Mouse (Mus musculus) embryonic fibroblast, embryonic 13.5 days (primary cell): Measurements from ENCODE around the gene Jph4. TPM values are rescaled to one million over a fixed set of nuclear protein-coding genes. Genes with fewer than 3 reads are reported as not detected.

Experiments used
- H3K27ac ChIP-seq: 2 replicates; pipeline ENCODE4 v1.5.1; 2012; ENCODE audit warnings: low read length, control low read depth, inconsistent platforms; ENCODE audit not compliant: insufficient read depth
- H3K4me1 ChIP-seq: 2 replicates; pipeline ENCODE4 v1.6.1; 2011; ENCODE audit warnings: low read length; ENCODE audit not compliant: control insufficient read depth, insufficient read depth
- H3K4me3 ChIP-seq: 2 replicates; pipeline ENCODE4 v1.5.1; 2011; ENCODE audit warnings: mild to moderate bottlenecking, control low read depth, low read length; ENCODE audit not compliant: insufficient read depth
- CTCF ChIP-seq: IDR thresholded peaks from 2 replicates; pipeline ENCODE4 v1.5.1; 2011; ENCODE audit warnings: mild to moderate bottlenecking, control low read depth, low read length, moderate library complexity, borderline replicate concordance; ENCODE audit not compliant: insufficient read depth
- POLR2A ChIP-seq: IDR thresholded peaks from 2 replicates; pipeline ENCODE4 v1.6.1; 2011; ENCODE audit warnings: low read depth, mild to moderate bottlenecking, control low read depth, low read length, moderate library complexity
- polyA plus RNA-seq: library from polyadenylated mRNA; stranded (reverse); fragments of >200 nt; gene quantifications from 2 replicates; pipeline ENCODE4 v1.2.4, GENCODE M21; 2011; ENCODE audit warnings: low read depth; ENCODE audit not compliant: missing spikeins, insufficient read length

The Jph4 gene
- polyA plus RNA-seq, 1 experiment, result 1.6 TPM

DNA sequence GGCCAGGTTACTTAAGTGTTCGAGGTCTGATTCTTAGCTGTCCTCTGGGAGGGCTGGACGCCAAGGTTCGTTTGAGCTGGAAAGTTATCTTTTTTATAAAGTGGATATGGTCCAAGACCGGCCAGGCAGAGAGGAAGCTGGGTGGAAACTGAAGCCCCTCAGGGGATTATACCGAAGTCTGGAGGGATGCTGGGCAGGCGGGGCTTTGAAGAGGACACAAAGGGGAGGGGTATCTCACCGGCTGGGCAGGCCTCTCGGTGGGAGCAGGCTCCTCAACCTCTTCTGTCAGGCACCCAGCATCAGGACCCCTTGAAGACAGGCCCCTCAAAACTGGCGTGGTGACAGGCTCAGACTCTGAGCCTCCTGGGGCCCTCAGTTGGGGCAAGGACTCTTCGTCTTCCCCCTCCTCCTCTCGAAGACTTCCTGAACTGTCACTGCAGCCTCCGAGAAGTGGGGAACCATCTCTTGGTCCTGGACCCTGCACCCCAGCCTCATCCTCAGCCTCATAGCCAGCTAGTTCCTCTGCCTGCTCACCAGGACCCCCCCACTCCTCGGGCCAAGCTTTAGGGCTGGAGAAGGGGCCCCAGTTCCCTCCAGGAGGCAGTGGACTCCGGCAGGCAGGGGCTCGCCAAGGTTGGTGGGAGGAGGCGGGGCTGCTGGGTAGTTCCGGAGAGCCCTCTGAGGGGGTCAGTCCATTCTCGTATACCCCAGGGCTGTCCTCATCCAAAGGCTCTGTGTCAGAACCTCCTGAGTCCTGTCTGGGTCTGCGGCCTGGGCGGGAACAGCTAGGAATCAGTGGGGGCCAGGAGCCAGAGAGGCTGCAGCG, 7.5 kb downstream of the Jph4 start:
- no peaks in the 10 kb centered on the region; the same call in 1 of the 2 replicates for H3K4me1 ChIP-seq
- no peak overlapping the region for H3K4me3 ChIP-seq
- no peak overlapping the region for H3K27ac ChIP-seq
- TF ChIP-seq POLR2A, result no peak
- no peak for TF ChIP-seq CTCF

DNA sequence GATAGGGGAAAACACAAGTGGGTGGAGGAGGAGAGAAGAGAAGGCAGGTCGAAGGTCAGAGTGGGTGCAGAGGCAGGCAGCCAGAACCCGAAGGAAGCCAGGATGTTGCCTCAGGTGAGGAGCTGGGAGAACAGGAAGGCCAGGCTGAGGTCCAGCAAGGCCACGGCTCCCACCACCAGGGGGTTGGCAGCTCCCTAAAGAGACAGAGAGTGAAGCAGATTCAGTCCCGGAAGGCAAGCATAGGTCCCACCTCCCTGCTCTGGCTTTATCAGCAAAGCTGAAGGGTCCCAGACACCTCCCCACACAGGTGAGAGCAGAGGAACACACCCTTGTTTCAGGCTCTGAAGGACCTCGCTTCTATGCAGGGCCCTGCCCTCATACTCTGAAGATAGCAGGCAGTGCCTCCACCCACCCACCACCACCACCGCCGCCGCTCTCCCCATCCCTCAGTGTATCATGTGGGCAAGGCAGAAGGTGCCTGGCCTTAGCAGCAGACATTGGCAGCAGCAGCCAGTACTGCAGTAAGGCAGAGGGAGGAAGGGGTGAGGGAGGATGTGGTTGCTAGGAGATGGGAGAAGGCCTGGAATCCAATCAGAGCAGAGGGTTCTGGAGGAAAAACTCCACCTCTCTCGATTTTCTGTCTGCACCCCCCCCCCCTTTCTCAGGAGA, 8.4 kb downstream of the Jph4 start:
- Histone ChIP-seq H3K27ac (no peak overlapping the region), H3K4me3 (no peak overlapping the region), H3K4me1 (no peaks in the 10 kb centered on the region)
- no peak for TF ChIP-seq CTCF
- TF ChIP-seq POLR2A, result no peak

DNA sequence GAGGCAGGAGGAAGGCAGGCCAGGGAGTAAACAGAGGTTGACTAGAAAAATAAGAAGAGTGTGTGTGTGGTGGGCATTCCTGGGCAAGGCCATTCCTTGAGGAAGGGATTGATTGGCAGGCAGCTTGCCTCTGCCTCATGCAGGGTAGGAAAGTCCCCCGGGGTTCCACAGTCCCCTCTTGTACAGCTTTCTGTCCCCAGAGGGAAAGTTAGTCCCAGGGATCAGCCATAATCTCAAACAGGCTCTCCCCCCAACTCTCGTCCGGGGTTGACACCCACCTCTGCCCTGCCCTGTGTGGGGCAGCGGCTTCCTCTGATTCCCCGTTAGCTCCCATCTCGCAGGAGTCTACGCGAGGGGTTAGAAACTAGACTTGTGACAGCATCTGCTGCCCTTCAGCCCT, 9.7 kb downstream of the Jph4 start:
- Histone ChIP-seq H3K4me3 (no peak overlapping the region), H3K4me1 (no peaks in the 10 kb centered on the region), H3K27ac (no peak overlapping the region)
- TF ChIP-seq POLR2A (no peak), CTCF (no peak)

DNA sequence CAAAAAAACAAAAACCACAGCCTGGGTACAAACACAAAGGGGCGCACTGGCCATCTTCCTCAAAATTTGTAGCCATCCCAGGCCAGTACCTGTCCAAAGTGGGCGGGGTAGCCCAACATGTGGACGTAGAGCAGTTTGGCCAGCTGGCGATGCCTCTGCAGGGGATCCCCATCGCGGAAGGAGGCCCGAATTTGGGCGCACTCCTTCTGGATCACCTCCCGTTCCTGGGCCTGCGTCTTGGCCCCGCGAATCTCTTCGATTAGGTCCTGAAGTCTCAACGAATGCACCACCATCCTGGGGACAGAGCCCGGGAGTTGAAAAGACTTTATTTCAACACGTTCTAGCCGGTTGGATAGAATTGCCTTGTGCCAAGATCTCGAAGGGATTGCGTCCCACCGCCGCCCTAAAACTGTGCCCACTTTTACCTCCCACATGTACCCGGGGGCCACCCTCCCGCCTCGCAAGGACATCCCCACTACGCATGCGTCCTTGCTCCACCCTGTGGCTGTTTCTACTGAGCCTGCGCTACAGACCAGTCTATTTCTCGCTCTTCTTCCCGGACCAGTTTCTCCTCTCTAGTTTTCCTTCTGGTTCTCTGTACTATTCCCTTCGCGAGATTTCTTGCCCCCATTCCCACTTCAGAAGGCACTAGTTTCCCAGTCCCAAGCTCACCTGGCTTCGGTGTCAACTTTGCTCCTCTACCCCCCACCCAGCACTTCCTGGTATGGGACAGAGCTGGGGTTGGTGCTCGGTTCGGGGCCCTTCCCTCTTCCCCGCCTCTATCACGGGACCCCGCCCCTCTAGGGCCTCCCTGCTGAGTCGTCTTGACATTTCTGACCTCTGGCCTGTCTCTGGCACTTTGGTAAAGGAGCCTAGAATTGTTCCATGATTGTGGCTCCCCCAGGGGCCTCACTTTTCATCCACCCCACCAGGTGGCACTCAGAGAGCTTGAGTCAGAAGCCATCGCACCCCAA, 10.6 kb downstream of the Jph4 start, which contains the start of gene Ap1g2:
TSS of gene Ap1g2 (minus strand) at position 758 of the 974 bp plus-strand sequence.
- H3K4me1 ChIP-seq, result no peaks in the 10 kb centered on the region
- no peak within 1 kb of the TSS for H3K27ac ChIP-seq
- TF ChIP-seq POLR2A, result peak; percentile 84
- TF ChIP-seq CTCF, result no peak
- H3K4me3 ChIP-seq, result peak within 1 kb of the TSS; percentile 45

DNA sequence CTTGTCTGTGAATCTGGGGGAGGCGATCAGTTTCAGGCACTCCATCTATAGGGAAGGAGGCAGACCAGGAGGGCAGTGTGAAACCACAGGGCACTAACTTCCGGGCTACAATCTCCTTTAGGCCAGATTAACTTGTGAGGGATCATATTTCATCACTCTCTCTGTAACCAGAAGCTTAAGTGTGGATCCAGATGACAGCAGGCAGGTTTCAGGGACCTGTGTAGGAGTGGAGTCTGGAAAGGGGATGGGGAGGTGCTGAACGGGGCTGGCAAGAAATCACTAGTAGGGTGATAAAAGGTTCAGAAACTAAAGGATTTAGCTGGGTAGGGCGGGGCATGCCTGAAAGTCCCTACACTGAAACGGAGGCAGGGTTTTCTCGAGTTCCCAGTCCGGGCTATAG, 11.3 kb downstream of the Jph4 start:
- TF ChIP-seq CTCF (no peak), POLR2A (no peak; the same call in 1 of the 2 replicates)
- Histone ChIP-seq H3K4me1 (no peaks in the 10 kb centered on the region), H3K27ac (no peak overlapping the region), H3K4me3 (no peak overlapping the region)

DNA sequence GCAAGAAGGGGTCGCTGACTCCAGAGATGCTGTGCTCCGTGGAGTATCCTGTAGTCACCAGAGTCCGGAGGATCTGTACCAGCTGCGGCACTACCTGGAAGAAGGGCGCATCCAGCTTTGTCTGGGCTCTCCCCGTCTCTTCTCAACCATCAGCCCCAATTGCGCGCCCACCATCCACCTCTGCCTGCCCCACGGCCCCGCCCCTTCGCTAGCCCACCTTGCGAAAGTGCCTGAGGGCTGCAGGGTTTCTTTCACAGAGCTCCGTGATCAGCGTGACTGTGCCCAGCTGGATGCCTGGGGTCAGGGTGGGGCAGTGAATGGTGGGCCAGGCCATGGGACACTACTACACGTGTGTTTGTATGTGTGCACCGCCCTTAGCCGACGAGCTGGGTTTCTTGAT, 12.4 kb downstream of the Jph4 start:
- H3K4me1 ChIP-seq, result no peaks in the 10 kb centered on the region
- TF ChIP-seq CTCF, result no peak
- TF ChIP-seq POLR2A, result no peak
- no peak overlapping the region for H3K4me3 ChIP-seq

DNA sequence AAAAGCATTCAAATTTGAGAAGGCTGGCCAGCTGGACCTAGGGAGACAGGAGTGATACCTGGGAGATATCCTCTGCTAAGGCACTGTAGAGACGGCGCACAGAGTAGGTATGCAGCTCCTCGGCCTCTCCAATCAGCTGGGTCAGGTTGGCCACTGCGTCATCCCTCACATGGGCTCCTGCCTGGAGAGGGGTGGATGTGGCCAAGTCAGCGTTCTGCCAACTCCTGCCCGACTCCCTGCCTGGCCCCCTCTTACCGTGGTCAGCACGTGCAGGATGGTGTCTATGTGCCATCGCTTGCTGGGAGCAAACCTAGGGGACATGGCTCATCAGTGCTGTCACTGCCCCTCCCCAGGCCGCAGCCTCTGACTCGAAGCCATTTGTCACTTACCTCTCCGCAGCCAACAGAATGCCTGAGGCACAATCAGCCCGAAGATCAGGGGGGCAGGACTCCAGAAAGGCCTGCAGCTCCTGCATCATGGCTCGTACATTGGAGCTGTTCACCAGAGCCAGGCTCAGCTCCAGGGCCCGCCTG, 14.4 kb downstream of the Jph4 start:
- no peaks in the 10 kb centered on the region for H3K4me1 ChIP-seq
- TF ChIP-seq POLR2A, result no peak
- no peak for TF ChIP-seq CTCF
- H3K27ac ChIP-seq, result no peak overlapping the region
- H3K4me3 ChIP-seq, result no peak overlapping the region

More for the DNA sequence above, 12.4 kb downstream of the Jph4 start:
- no peak overlapping the region for H3K27ac ChIP-seq

DNA sequence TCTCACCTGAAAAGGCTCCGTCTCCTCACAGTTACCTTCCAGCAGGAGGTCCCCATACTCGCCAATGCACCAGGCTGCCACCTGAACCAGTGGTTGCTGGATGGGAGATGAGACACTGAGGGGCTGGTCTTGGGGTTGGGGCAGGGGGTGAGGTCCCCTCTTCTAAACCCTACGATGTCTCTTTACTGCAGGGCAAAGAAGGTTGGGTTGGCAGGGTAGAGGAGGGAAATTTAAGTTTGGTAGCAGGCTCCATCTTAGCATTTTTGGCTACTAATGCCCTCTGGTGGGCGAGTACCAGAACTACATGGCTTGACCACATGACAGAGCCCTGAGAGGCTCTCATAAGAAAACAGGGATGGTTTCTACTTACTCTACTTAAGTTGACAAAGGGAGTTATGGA, 15.1 kb downstream of the Jph4 start:
- no peak overlapping the region for H3K4me3 ChIP-seq
- TF ChIP-seq POLR2A (no peak), CTCF (peak; percentile 18; the same call in 1 of the 2 replicates)
- H3K4me1 ChIP-seq, result no peaks in the 10 kb centered on the region
- no peak overlapping the region for H3K27ac ChIP-seq

DNA sequence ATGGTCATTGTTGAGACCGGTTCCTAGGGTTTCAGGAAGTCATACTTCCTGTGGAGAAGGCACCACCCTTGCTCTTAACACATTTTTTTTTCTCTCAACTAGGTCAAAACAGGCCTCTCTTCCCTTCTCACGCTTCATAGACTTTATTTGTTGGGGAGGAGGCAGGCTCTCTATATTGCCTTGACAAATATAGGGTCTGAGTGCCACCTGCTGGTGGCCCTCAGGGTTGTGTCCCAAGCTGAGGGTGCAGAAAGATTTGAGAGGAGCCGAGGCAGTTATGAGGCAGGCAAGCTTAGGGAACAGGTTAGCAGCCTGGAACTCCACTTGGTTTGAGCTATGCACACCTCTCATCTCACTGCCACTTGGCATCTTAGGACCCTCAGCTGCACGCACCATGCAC, 18.7 kb downstream of the Jph4 start:
- Histone ChIP-seq H3K4me1 (no peaks in the 10 kb centered on the region), H3K27ac (no peak overlapping the region), H3K4me3 (no peak overlapping the region)
- TF ChIP-seq POLR2A, result no peak
- no peak for TF ChIP-seq CTCF

DNA sequence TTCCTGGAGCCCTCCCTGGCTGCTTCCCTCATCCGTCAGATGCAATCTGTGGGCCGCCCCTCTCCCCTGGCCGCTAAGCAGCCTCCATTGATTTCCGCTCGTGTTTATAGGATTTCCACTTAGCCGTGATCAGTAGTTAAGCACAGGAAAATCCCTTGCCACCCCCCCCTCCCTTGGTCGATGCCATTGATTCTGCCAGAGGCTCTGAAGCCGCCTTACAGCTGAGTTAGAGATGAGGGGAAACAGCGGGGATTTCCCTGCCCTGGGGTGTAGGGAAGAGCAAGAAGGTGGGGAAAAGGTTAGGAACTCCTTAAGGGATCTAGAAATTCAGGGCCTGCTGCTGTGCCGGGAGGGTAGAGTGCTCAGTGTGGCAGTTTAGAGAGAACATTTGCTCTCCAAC, 19.1 kb downstream of the Jph4 start:
- H3K27ac ChIP-seq, result no peak overlapping the region
- TF ChIP-seq POLR2A, result no peak
- no peak for TF ChIP-seq CTCF
- no peaks in the 10 kb centered on the region for H3K4me1 ChIP-seq
- H3K4me3 ChIP-seq, result no peak overlapping the region
